Mouse (Mus musculus) spleen, adult 2 months (tissue): ENCODE data around the gene Colq. TPM values are rescaled to one million over a fixed set of nuclear protein-coding genes. Genes with fewer than 3 reads are reported as not detected.

Experiments
- DNase-seq, 2 experiments: peaks; one replicate each; pipeline versions ENCODE4 v3.0.0 to v3.0.0-alpha.2; 2012 to 2021; ENCODE audit warnings: low spot score in 2 of 2, low read depth in 1 of 2
- H3K27ac ChIP-seq: fragments of 200-500 bp; 2 replicates; pipeline ENCODE4 v1.5.1; 2012; ENCODE audit warnings: low read length, inconsistent platforms; ENCODE audit not compliant: insufficient read depth
- H3K27me3 ChIP-seq: fragments of 200-500 bp; 2 replicates; pipeline ENCODE4 v1.6.1; 2012; ENCODE audit warnings: mild to moderate bottlenecking, moderate library complexity, low read length, inconsistent platforms; ENCODE audit not compliant: control insufficient read depth, insufficient read depth
- H3K36me3 ChIP-seq: fragments of 200-500 bp; 2 replicates; pipeline ENCODE4 v1.6.1; 2012; ENCODE audit warnings: mild to moderate bottlenecking, low read length, inconsistent platforms; ENCODE audit not compliant: control insufficient read depth, insufficient read depth
- H3K4me1 ChIP-seq: fragments of 200-500 bp; 2 replicates; pipeline ENCODE4 v1.6.1; 2011; ENCODE audit warnings: inconsistent platforms; ENCODE audit not compliant: control insufficient read depth, insufficient read depth, insufficient read length
- H3K4me3 ChIP-seq: fragments of 200-500 bp; 2 replicates; pipeline ENCODE4 v1.5.1; 2011; ENCODE audit warnings: mild to moderate bottlenecking, inconsistent platforms; ENCODE audit not compliant: insufficient read depth, insufficient read length; ENCODE audit errors: extremely low read depth
- CTCF ChIP-seq: fragments of 200-500 bp; IDR thresholded peaks from 2 replicates; pipeline ENCODE4 v1.5.1; 2011; ENCODE audit warnings: mild to moderate bottlenecking, inconsistent platforms; ENCODE audit not compliant: insufficient read depth, insufficient read length, insufficient replicate concordance; ENCODE audit errors: extremely low read depth
- POLR2A ChIP-seq: fragments of 200-500 bp; IDR thresholded peaks from 2 replicates; pipeline ENCODE4 v1.6.1; 2011; ENCODE audit warnings: low read depth, low read length, inconsistent platforms
- WGBS: fragments of 180-500 bp; shearing (Covaris S2); methylation state at CpG from one replicate; pipeline ENCODE4 v1.1.7; 2018; 5-methylcytosine and 5-hydroxymethylcytosine counted together
- polyA plus RNA-seq: library from polyadenylated mRNA; depleted of rRNA; stranded (reverse); fragments of >200 nt; gene quantifications from 2 replicates; pipeline ENCODE4 v1.2.3, GENCODE M21; 2012

Colq gene
- polyA plus RNA-seq, 1 experiment, result 13.9 TPM

DNA sequence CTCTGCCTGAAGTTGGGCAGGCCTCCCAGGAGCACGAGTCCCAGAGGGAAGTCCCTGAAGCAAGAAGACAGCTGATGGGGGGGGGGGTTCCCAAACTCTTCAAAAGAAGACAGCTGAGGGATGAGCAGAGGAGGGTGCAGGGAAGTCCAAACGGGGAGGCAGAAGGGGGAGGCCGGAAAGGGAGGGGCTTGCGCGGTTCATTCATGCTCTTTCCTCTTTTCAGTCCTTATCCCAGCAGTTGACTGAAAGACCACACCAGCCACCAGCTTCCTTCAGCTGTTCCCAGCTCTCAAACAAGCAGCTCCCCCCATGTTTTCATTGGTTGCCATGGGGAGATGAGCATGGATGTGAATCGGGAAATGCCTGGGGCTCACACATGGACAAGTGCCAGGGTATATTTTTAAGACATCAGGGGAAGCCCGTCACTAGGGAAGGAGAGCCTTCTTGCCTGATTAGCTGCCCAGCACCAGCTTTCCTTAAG is 22.0 kb downstream of the Colq start:
- TF ChIP-seq CTCF, result no peak
- no peak for TF ChIP-seq POLR2A
- H3K27ac ChIP-seq, result no peak overlapping the region
- no peaks in the 10 kb centered on the region for H3K27me3 ChIP-seq
- no peaks in the 10 kb centered on the region for H3K36me3 ChIP-seq
- no peak overlapping the region for H3K4me3 ChIP-seq
- peaks cover 6% of the 10 kb centered on the region for H3K4me1 ChIP-seq
- peak in 1 of 2 experiments; percentile 22 for DNase-seq
- 8% methylated on average over 7 of the region's 7 CpGs for WGBS

DNA sequence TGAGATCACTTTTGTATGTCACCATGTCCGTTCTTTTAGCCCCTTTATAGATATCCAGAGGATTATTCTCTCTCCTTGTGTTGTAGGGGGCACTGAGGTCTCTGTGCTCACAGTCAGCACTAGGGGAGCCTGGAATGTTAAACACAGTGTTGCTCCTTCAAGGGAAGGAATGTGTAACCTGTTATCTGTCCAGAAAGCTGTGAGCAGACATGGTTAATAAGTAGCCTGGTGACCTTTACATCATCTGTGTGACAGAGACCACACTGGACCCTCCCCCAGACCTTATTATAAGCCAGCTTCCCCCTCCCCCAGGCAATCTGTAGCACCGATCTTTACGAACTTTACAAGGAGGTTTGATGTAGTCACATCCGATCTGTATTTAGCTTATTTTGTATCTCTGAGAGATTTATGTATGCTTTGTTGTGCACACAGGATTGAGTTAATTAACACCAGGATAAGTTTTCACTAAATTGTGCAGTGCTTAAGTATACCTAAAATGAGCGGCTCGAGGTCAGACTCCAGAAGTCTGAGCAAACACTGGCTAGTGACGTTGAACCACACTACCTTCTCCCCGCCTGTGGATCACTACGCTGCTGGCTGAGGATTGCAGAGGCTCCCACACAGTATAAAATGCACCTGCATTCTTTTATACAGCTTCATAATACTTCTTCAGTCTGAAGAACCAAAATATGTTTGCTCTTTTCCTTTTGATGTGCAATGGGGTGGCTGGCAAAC is 25.5 kb downstream of the Colq start:
- no peaks in the 10 kb centered on the region for H3K36me3 ChIP-seq
- no peaks in the 10 kb centered on the region for H3K27me3 ChIP-seq
- no peak for DNase-seq
- WGBS, result 90% methylated on average over 9 of the region's 9 CpGs
- H3K27ac ChIP-seq, result no peak overlapping the region
- TF ChIP-seq CTCF (no peak), POLR2A (no peak)
- peaks cover 6% of the 10 kb centered on the region for H3K4me1 ChIP-seq
- no peak overlapping the region for H3K4me3 ChIP-seq

GRCm38 (mm10) chr14:31564452-31565179 is 26.5 kb downstream of the Colq start:
- peaks cover 6% of the 10 kb centered on the region for H3K4me1 ChIP-seq
- TF ChIP-seq POLR2A (no peak), CTCF (no peak)
- no peaks in the 10 kb centered on the region for H3K36me3 ChIP-seq
- 86% methylated on average over 6 of the region's 6 CpGs for WGBS
- H3K27ac ChIP-seq, result no peak overlapping the region
- H3K4me3 ChIP-seq, result no peak overlapping the region
- no peaks in the 10 kb centered on the region for H3K27me3 ChIP-seq
- no peak for DNase-seq

- no peak for TF ChIP-seq CTCF
- no peak for TF ChIP-seq POLR2A
- 61% methylated on average over 5 of the region's 5 CpGs for WGBS
- no peak overlapping the region for H3K27ac ChIP-seq
- H3K27me3 ChIP-seq, result no peaks in the 10 kb centered on the region
- no peaks in the 10 kb centered on the region; the same call in 1 of the 2 replicates for H3K4me1 ChIP-seq
- no peak overlapping the region for H3K4me3 ChIP-seq
- DNase-seq, result no peak
- no peaks in the 10 kb centered on the region for H3K36me3 ChIP-seq
Observed at GRCm38 (mm10) chr14:31560886-31561285, 30.3 kb downstream of the Colq start.

- no peaks in the 10 kb centered on the region for H3K27me3 ChIP-seq
- no peak overlapping the region for H3K27ac ChIP-seq
- 40% methylated on average over 5 of the region's 5 CpGs for WGBS
- TF ChIP-seq POLR2A (no peak), CTCF (no peak)
- H3K4me3 ChIP-seq, result no peak overlapping the region
- no peak for DNase-seq
- H3K36me3 ChIP-seq, result no peaks in the 10 kb centered on the region
- H3K4me1 ChIP-seq, result no peaks in the 10 kb centered on the region; the same call in 1 of the 2 replicates
Observed at GRCm38 (mm10) chr14:31559216-31559615, 31.9 kb downstream of the Colq start.

- Histone ChIP-seq H3K4me1 (no peaks in the 10 kb centered on the region; the same call in 1 of the 2 replicates), H3K4me3 (no peak overlapping the region), H3K36me3 (no peaks in the 10 kb centered on the region), H3K27ac (no peak overlapping the region), H3K27me3 (no peaks in the 10 kb centered on the region)
- TF ChIP-seq POLR2A, result no peak
- TF ChIP-seq CTCF, result no peak
- 80% methylated on average over 9 of the region's 9 CpGs for WGBS
- no peak for DNase-seq
Observed at GRCm38 (mm10) chr14:31557784-31558183, 33.4 kb downstream of the Colq start.

GRCm38 (mm10) chr14:31557273-31557672 is 33.9 kb downstream of the Colq start:
- no peaks in the 10 kb centered on the region for H3K36me3 ChIP-seq
- no peak overlapping the region for H3K27ac ChIP-seq
- DNase-seq, result no peak
- no peaks in the 10 kb centered on the region; the same call in 1 of the 2 replicates for H3K4me1 ChIP-seq
- TF ChIP-seq CTCF (no peak), POLR2A (no peak)
- WGBS, result 79% methylated on average over 8 of the region's 8 CpGs
- H3K27me3 ChIP-seq, result no peaks in the 10 kb centered on the region
- H3K4me3 ChIP-seq, result no peak overlapping the region
